Mouse (Mus musculus): ENCODE results near the gene Gtsf1.

Gtsf1 gene

DNA sequence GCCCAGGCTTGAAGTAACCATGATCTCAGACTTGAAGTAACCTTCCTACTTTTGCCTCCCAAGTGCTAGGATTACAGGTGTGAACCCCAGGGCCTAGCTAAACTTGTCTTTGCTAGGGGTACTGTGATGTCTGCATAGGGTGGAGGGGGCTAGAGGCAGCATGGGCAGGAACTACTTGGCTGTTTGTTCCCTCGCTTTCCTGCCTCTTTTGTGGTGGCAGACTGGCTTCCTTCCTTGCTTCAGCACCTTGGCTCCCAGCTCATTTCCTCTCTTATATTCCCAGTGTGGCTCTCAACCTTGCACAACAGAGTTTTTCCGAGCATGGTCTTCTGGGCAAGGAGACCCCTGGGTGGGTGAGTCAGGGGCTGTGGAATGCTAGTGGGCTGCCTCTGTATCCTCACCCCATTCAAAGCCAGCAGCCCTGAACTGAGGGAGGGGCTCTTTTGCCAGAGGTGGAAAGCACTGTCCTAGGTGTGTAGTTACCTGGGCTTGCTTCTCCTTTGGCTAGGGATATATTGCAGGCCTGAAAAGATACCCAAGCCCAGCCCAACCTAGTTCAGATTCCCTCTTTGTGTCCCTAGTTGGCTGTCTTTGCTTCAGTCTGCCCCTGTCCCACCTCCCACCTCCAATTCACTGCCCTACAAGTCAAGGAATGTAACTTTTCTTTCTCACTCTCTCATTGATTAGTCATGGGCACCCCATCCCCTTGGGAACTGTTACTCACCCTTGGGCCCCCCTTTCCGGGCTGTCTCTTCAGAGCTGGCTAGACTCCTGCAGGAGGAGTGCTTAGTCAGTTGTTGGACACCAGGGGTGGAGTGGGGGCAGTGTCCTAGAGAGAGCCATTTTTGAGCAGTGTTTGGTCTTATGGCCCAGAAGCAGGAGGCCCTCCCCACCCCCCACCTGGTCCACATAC is 52.3 kb downstream of the Gtsf1 start:
- no peak for DNase-seq

DNA sequence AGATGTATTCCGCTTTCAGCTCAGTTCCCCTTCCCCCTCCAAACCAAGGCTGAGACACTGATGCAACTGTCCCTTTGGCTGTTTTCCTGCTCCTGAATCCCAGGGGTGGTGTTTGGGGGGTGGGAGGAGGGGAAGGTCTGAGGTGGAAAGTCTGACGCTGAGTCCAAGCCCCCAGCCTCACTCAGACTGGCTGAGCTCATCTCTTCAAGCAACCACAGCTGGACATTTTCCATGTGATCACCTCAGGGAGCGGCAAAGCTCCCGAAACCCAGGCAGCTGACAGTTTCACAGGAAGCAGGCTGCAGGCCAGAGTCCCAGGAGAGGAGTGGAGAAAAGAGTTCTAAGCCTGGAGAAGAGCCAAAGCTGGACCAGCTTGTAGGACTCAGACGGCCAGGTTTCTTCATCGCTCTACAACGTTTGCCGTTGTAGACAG is 53.4 kb downstream of the Gtsf1 start:
- peak; percentile 70 to 75 for DNase-seq

DNA sequence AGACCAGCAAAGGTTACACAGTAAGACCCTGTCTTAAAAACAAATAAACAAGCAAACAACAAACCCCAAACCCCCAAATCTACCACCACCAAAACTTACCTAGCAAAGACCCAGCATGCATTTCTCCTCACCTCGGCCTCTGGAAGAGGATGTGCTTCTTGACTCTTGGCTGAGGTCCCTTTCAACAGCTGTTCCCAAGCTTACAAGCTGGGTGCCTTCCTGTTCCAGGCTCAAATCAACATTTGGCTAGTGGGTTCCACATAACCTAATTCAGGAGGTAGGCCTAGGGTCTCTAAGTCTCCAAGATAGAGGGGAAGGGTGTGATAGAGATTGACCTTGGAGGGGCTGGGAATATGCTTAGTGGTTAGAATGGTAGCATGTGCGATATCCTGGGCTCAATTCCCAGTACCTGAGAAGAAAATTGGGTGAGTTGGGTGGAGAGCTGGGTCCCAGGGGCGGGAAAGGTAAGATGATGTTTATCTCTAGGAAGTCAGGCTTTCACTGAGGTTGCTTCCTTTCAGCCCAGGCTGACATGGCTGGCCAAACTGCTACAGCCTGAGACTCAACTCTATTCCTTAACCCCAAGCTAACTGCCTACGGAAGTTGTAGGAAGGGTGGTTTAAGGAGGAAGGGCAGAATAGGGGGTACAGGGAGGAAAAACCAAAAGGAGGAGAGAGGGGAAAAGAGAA is 55.0 kb downstream of the Gtsf1 start:
- DNase-seq: no peak

DNA sequence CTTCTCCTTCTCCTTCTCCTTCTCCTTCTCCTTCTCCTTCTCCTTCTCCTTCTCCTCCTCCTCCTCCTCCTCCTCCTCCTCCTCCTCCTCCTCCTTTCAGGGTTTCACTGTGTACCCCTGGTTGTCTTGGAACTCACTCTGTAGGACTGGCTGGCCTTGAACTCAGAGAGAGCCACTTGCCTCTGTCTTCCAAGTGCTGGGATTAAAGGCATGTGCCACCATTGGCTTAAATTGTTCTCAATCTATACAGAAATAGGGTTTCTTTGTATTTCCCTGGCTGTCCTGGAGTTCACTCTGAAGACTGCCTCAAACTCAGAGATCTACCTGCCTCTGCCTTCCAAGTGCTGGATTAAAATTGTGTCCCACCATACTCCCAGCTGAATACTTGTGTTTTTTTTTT is 57.8 kb downstream of the Gtsf1 start:
- no peak for DNase-seq

DNA sequence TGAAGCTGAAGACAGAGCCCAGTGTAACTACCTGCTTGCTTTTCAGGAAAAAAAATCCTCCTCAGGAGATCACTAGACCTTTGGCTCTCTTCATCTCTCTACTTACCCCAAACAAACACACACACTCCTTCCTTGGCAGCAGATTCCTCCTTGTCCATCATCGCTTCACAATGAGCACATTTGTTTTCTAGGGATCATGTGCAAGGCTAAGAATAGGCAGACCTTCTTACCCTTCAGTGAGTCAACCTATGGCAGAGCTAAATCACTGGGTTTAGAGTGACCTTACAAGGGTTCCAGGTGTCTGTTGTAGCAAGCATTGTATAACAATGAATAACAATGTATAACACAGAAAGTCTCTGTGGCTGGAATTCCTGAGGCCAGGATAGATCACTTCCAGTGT is 58.5 kb downstream of the Gtsf1 start:
- no peak for DNase-seq

DNA sequence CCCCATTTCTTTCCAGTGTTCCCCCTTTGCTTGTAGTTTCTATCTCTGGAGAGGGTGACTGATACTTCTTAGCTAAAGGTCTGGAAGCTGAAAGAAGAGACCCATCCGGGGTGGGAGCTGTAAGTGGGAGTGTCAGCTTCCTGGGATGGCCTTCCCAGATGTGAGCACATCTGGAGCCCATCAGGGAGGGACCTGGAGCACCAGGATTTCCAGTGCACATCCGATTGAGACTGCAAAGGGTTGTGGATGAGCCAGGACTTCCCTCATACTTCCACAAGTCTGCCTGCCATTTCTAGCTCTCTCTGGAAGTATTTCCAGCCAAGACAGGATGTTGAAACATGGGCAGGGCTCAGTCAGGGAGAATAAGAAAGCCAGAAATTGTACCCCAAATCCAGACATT is 59.1 kb downstream of the Gtsf1 start:
- no peak for DNase-seq

DNA sequence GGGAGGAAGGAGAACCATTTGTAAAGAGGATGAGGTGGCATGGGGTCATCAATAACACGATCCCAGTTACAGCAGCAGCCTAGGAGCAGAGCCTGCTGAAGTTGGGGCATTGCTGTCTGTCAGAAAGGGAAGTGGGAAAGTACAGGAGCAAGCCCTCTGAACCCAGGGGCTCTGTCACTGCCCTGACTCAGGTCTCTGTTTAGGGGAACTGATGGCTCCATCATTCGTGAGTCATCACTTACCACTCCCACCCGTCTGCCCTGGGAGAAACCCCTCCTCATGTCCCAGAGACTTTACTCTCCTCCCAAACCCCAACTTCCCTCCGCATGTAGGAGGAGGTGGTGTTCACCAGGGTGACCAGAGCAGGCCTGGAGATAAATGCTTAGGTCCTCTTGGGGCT is 59.8 kb downstream of the Gtsf1 start:
- no peak for DNase-seq

DNA sequence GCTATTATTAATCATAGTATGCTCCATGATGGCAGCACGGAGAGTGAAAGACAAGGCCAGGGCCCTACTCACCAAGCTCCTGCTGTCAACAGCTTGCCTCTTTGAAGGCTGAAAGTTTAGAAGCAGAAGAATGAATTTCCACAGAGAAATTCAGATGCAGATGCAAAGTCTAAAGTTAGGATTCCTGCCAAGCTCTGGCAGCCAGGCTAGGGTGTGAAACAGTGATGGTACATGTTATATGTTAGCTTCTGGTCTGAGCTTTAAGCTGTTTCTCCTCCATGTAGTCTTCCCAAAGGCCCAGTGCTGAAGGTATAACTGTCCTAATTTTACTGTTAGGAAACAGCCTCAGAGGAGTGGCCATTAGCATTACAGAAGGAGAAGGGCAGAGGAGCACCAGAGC is 61.1 kb downstream of the Gtsf1 start:
- no peak for DNase-seq

DNA sequence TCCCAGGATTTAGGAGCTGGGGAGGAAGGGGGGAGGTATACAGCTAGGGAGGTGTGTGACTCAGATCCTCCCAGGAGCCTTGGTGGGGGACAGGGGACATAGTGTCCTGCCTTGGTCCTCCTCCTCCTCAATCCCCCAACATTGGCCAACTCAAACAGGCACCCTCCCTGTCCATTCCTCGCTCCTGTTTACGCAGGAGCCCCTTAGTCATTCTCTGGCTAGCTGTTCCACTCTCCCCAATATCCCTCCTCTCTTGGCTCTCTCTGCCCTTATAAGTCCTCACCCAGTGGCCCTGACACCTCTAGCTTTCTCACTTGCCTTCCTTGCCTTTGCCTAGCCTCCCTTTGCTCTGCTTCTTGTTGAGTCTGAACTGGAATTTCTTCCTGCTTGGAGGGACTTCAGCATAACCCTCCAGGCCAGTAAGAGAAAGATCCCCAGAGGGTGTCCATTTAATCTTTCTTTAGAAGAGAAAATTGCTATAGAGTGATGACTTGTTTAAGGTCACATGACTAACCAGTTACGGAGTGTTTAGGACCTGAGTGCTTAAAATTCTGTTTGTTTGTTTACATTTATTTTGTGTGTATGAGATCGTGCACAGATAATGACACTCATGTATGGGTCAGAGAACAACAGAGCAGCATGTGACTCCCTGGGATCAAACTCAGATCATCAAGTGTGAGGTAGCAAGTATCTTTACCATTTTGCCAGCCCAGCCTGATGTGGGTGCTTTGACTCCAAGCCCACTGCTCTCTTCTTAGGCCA is 61.9 kb downstream of the Gtsf1 start:
- no peak for DNase-seq

DNA sequence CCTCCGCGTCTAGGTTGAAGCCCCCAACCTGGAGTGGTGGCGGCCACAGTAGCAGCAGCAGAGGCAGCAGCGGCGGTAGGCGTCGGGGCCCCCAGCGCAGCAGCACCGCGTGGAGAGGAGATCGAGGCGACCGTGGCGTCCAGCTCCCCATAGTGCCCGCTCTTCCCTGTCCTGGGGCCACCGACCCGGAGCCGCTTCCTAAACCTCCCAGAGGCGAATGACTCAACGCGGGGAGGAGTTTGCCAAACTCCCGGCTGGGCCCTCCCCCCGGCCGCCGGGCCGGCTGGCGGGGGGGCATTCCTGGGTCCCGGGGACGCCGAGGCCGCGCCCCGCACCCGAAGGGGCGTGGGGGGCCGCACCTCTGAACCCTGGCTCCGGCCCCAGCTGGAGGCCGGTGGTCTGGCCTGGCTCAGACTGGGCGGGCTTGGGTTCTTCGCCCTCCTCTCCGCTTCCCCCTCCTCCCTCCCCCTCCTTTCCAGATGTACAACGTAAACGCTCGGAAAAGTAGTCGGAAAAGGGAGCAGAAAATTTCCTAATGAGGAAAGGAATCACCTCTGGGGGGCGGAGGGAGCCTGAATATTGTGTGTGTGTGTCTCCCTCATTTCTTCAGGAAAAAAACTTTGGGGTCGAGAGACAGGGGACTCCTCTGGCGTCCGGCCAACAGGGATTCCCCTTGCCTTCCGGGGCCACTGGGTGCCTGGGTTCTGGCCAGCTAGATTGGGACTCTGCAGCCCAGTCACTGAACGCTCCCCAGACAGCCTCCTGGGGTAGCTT is 63.7 kb downstream of the Gtsf1 start, which contains the start of gene Itga5:
Itga5 (minus strand) TSS at position 388 of the 774 bp plus-strand sequence.
- peak; percentile 62 to 65 for DNase-seq

DNA sequence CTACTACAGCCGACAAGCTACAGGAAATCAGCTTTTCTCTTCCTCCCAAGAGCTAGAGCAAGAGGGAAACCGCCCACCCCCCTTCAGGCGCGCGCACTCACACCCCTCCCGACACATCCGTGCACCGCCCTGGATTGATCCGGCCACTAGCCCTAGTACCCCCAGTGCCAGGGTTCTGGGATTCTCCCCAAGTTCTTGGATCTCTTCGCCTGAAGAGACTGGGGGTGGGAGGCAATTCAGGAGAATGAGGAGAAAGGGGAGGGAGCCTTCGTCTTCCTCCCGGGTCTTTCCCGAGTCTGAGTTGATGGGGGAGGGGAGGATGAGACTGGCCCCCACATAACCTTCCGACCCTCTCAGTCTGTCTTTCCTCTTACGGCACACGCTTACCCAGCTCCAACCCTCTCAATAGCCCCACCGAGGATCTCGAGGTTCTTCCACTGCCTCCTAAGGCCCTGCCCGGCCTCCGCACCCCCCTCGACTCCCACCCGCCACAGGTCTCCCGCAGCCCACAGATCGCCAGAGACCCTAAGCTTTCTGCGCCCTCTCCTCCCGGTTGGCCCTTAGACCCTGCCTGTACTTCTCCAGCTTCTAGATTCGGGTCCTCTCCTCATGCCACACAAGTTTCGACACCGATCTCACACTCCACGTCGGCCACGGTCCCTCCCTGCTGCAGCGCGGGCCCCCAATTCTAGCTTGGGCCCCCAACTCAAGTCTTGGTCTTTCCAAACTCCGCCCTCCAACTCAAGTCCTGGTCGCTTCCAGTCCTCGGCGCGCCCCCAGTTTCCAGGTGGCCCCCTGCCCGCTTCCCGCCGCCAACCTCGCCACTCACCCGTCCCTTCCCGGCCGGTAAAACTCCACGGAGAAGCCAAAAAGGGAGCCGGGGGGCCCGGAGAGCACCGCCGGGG is 64.5 kb downstream of the Gtsf1 start:
- peak in 1 of 2 experiments; percentile 42 for DNase-seq

DNA sequence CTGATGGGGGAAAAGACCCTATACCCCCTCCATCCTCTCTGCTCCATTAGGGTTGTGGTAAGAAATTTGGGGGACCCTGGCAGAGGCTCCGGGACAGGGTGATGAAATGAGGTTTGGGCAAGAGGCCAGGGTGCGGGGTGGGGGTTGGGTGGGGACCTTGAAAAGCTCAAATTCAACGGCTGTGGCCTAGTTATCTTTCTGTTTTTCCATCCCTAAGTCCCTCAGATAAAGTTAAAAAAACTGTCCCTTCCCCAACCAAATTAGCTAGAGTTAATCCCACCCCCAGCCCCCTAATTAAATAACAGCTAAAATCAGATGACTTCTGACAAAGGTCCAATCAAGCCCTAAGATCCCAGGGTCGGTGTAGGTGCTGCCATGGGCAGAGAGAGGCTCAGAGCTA is 65.5 kb downstream of the Gtsf1 start:
- DNase-seq: no peak

DNA sequence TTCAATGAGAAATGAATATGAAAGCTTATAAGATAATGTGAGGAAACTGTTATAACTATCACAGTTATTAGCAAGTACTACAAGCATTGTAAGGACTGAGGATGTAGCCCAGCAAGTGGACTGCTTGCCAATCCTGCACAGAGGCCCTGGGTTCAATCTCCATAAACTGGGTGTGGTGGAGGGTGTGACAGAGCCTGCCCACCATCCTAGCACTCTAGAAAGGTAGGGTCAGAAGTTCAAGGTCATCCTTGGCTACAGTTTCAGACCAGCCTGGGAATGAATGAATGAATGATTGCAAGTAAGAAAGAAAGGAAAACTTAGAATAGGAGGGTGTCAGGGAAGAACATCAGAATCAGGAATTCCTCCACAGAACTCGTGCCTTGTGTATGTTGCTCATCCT is 66.5 kb downstream of the Gtsf1 start:
- DNase-seq: no peak

DNA sequence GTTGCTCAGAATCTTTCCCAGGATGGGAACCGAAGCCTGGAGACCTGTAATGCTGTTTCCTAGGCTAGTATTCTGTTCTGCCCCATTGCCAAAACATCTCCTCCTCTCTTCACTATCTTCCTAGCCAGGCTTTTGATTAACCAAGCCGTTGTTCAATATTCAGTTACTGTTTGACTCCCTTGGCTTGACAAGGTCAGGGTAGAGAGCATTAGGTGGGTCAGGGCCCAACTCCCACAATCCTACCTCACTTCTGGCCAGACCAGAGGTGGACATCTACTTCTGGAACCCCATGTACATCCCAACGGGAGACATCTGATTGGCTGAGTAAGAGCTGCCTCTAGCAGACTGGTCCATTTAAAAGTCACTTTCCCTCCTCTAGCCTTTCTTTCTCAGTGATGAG is 67.3 kb downstream of the Gtsf1 start:
- no peak for DNase-seq

DNA sequence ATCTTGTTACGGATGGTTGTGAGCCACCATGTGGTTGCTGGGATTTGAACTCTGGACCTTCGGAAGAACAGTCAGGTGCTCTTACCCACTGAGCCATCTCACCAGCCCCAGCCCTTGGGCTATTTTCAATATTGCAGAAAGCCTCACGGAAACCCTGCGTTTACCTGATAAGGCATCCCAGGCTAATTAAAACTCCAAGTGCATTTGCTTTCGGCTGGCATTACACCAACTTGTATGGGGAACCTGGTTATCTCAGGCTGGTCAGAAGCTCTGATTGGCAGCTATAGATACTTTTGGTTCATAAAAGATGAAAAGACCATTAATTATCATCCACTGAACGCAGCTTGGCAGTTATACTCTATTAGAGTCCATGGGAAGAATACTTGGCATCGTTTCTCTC is 67.9 kb downstream of the Gtsf1 start:
- DNase-seq: no peak

DNA sequence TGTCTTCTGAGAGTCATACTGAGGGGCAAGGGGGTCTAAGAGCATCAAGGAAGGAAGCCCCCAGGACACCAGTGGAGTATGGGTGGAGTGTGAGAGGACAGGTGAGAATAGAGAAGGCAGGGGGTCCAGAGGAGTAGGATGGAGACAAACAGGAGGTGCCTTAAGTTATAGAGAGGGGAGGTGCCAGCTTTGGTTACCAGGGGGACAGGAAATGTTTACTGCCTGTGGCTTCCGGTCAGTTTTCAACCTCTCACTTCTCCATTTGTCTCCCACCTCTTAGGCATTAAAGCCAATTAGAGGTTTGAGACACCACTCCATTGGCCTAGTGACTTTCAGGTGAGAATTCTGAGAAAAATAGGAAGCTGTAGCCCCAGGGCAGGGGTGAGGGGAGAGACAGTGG is 69.0 kb downstream of the Gtsf1 start:
- DNase-seq: no peak

DNA sequence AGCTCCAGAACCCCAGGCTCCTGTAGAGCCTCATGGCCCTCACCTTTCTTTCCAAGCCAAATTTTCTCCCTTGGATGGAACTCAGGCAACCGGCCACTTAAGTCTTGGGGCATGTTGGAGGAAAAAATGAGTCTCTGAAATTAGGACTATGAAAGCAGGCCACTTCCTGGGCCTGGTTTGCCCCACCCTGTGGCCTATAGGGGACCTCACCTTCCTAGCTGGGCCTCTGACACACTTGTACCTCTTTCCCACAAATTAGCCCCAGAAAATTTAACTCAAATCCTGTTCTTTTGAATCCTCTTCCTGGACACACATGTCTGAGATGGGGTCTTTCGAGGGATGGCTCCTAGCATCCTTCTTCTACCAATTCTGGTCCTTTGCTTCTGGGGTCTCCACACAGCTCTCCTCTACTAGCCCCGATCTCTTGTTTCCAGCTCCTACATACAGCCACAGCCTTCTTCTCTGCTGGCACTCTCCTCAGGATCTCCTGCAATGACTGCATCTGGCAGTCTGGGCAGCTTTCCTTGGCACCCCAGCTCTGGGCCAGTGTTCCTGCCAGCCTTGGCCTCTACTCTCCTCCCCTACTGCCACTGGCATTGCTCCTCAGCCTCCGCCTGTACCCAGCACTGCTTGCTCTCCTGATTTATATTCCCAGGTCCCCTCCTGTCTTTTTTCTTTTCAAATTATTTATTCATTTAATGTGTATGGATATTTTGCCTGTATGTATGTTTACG is 70.2 kb downstream of the Gtsf1 start:
- peak; percentile 95 to 97 for DNase-seq

DNA sequence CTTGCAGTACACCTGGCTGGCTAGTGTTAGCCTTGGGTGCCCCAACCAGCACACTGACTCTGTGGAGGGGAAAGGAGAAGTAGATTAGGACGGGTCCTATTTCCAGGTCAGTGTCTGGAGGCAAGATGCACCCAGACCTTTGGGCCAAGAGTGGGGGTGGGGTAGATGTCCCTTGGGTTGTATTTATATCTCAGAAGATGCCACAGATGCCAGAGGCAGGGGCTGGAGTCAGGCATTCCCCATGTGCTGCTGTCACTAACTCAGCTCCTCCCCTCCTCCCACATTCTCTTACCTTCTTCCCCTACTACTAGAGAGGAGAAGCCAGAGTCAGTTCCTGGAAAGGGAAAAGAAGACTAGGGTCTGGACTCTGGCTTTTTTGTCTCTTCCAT is 71.2 kb downstream of the Gtsf1 start:
- peak in 1 of 2 experiments; percentile 46 for DNase-seq

DNA sequence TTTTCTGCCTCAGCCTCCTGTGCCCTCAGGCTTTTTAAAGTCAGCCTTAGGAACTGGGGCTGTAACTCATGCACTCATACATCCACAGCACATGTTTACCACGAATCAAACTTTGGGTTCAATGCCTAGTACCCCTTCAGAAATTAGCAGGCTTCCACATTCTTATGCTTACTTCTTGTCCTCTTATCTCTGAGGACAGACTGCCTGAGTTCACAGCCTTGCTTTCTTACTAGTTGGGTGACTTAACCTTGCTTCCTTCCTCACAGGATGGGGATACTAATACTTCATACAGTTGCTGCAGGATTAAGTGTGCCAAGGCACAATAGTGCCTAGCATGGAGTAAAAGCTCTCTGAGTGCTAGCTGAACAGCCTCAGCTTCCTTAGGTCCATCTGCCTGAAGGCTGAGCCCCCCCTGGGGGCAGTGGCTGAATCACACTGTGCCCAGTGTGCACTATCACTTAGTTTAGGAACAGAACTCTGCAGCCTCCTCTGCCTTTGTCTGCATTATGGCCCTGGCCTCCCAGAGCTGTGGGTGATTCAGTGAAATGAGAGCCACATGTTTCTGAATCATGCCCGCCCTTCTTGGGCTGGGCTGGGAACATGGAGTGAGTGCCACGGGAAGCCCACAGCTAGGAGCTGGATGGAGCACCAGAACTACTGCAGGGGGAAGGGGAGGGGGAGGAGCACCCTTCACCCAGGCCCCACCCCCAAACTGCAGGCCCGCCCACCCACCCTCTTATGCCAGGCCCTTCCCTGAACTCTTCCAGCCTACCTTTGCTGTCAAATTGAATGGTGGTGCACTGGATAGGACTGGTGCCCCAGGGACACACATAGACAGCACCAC is 71.8 kb downstream of the Gtsf1 start:
- DNase-seq: peak in 1 of 2 experiments; percentile 30

DNA sequence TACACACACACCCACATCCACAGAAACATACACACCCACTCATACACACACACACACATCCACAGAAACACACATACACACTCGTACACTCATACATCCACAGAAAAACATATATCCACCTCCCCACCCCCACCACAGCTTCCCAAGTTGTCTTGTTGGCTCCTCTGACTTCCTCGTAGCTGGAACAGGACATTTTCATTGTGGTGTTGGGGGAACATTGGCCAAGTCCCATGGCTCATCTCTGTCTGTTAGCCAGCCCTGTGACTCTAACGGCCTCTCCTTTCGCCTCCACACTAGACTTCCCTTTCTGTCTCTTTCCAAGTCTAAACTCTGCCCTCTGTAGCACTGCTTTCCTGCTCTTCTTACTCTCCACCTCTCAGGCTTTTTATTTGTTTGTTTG is 72.5 kb downstream of the Gtsf1 start:
- DNase-seq: peak in 1 of 2 experiments; percentile 29

Measured in cerebellum, postnatal 10 days (tissue).